Mouse (Mus musculus) frontal cortex, adult 2 months (tissue): ENCODE measurements around the gene Hist2h2ab. TPM values are rescaled to one million over a fixed set of nuclear protein-coding genes. Genes with fewer than 3 reads are reported as not detected.
A peak's percentile ranks its signal among the peaks of the same experiment; 100 is the strongest.
"Not testable (repeated sequence)": the region's sequence is repeated elsewhere in the genome, so short reads cannot be mapped to it uniquely, and the experiment has no call there.

Experiments used
- DNase-seq, 2 experiments: peaks; one replicate each; pipeline ENCODE4 v3.0.0; 2022; ENCODE audit warnings: low spot score in 1 of 2; ENCODE audit errors: extremely low spot score in 1 of 2
- polyA plus RNA-seq: library from polyadenylated mRNA; depleted of rRNA; stranded (reverse); fragments of >200 nt; gene quantifications from 2 replicates; pipeline ENCODE4 v1.2.3, GENCODE M21; 2012

Hist2h2ab gene
- polyA plus RNA-seq, 1 experiment: 2.0 TPM

DNA sequence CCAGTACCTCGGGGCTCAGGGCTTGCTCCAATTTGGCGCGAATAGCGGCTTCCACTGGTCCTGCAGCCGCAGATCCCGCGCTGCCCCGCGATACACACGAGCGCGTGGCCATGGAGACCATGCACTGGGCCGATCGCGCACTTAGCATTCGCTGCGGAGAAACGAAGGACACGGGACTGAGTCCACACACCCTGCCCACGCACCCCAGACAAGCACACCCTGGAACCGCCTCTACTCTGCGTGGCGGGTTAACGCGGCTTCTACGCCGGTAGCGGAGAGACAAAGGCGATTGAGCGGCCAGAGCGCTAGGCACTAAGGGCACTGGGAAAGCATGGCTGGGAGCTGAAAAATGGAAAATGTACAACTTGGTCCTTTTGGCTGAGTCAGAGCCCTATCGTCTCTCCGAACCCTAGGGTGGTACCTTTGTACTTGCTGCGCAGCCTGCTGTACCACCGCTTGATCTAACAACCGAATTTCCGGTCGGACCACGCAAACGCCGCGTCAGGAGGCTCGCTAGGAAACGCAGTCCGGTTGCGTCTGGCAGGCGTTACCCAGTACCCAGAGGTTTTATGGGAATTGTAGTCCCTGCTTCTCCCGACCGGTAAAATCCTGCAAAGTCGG, 22.4 kb upstream of the Hist2h2ab start:
- DNase-seq: peak; percentile 91 to 95

DNA sequence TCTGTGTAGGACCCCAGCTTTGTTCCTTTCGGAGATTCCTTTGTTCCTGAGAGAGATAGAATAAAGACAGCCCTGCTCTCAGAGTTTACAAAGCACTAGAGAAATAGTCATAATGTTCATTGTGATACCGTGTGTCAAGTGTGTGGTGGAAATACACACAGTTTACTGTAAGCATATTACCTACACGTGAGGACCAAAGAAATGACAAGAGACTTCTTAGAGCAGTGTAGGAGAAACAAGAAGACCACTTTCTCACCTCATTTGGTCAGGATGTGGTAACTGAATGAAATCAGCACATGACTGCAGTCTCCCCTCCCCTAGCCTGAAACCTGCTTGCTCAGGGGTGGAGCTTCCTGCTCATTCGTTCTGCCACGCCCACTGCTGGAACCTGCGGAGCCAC, 21.5 kb upstream of the Hist2h2ab start:
- DNase-seq: no peak

DNA sequence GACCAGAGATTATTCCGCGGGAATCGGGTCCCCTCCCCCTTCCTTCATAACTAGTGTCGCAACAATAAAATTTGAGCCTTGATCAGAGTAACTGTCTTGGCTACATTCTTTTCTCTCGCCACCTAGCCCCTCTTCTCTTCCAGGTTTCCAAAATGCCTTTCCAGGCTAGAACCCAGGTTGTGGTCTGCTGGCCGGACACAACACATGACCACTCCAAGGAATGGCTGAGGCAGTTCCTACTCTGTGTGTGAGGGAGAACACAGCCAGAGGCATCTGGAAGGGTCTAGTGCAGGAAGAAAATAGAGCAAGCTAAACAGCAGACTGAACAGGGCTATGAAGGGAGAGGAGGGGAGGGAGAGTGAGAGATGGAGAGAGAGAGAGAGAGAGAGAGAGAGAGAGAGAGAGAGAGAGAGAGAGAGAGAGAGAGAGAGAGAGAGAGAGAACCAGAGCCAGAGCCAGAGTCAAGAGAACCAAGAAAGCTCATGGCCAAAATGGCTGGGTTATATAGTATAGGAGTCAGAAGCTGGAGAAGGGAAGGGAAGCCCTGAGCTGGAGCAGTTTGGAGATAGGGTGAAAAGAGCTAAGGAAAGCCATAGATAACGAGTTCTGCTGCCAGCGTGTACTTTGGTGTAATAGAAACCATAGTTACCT, 20.9 kb upstream of the Hist2h2ab start:
- DNase-seq: not testable (repeated sequence)

DNA sequence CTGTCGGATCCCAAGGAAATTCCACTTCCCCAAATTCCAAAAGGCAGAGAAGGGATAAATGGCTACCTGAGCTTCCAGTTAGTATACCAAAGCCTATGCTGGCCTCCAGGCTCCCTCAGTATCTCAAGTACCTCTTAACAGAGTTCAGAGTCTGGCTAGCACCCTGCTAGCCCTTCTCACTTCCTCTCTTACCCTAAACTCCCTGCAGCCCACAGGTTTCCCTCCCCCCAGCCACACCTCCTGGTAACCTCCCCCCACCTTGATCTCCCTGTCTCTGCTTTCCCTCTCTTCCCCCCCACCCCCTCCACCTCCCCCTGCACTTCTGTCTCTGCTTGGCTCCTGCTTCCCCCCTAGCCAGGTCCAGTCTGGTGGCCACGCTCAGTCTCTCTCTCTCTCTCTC, 19.9 kb upstream of the Hist2h2ab start:
- no peak for DNase-seq

DNA sequence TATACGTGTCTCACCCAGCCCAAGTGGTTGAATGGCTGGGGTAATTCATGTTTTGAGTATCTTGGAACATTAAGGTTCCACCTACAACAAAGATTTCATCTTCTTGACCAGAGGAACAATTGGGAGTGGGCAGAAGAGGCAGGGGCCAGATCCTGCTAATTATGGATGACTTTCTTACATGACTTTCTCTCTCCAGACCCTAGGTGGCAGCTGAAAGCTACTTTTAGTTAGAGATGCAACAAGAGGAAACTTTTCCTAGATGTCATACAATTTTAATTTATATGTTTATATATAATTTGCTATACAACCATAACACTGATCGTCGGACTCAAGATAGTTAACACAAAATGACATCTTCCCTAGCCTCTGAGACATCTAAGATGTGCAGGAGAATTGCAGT, 11.8 kb upstream of the Hist2h2ab start:
- no peak for DNase-seq

DNA sequence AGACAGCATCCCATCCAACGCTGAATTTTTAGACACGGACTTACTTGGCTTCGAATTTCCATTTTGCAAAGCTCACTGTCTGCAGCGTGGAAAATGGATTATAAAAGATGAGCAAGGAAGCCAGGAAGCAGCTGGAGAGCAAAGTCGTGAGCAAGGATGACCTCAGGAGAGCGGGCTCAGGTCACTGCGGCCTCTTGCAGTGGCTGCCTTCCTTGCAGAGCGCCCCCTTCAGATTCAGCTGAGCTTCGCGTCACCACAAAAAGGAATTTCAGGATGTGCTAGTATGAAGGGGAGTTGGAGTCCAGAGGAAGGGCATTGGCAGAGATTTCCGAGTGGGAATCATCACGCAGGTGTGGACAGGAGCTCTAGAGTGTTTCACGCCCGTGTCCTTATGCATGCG, 10.4 kb upstream of the Hist2h2ab start:
- DNase-seq: no peak

DNA sequence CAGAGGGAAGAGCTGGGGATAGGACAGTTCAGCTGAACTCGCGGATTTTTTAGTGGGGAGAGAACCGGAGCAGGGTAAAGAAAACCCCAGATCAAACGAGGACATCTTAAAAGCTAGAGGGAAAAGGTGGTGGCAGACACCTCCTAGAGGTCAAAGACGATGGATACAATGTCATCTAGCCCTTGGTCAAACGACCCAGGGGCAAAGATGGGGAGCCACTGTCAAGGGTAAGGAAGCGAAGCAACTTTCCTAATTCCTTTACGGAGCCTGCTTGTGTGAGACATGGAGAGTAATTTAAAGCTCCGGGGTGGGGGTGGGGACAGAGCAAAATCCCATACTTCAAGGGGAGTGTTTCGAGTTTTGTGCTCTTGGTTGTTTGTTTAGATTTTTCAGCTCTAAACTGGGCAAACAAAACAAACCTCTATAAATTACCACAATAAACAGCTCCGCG, 449 bp upstream of the Hist2h2ab start:
- no peak for DNase-seq

DNA sequence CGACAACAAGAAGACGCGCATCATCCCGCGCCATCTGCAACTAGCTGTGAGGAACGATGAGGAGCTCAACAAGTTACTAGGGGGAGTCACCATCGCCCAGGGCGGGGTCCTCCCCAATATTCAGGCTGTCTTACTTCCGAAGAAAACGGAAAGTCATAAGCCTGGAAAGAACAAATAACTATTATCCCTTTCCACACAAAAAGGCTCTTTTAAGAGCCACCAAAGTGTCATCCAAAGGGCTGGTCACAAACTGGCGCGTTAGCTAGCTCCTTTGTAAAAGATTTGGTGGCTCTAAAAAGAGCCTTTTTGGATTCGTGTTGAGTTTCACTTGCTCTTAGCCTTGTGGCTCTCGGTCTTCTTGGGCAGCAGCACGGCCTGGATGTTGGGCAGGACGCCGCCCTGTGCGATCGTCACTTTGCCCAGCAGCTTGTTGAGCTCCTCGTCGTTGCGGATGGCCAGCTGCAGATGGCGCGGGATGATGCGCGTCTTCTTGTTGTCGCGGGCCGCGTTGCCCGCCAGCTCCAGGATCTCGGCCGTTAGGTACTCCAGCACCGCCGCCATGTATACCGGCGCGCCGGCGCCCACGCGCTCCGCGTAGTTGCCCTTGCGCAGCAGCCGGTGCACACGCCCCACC, 583 bp downstream of the Hist2h2ab start:
- not testable (repeated sequence) for DNase-seq

DNA sequence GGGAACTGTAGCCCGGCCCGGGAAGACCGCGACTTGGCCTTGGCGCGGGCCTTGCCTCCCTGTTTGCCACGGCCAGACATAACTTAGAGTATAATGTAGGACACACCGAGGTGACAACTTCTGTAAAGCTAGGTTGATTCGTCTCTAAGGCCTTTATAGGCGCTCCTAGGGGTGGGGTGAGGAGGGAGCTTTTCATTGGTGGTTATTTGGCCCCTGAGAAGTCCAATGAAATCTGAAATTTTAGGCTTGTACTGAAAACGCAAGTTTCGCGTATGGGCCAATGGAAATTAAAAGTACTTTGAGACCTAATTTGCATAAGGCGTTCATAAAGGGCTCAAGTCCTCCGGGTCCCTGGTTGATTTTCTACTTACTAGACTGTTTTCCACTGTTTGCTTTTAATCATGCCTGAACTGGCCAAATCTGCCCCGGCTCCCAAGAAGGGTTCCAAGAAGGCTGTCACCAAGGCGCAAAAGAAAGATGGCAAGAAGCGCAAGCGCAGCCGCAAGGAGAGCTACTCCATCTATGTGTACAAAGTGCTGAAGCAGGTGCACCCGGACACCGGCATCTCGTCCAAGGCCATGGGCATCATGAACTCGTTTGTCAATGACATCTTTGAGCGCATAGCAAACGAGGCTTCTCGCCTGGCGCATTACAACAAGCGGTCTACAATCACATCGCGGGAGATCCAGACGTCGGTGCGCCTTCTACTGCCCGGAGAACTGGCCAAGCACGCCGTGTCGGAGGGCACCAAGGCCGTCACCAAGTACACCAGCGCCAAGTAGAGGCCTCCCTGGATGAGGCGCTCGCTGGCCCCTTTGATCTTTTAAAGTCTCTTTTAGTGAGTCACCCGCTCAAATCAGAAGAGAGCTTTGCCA, 1.3 kb downstream of the Hist2h2ab start, which contains the start of the genes Hist2h2ac and Hist2h2be:
TSS of gene Hist2h2ac (minus strand) at position 116 of the 875 bp plus-strand sequence.
TSS of gene Hist2h2be (plus strand) at position 355 of the 875 bp plus-strand sequence.
- DNase-seq: peak; percentile 88 to 92

DNA sequence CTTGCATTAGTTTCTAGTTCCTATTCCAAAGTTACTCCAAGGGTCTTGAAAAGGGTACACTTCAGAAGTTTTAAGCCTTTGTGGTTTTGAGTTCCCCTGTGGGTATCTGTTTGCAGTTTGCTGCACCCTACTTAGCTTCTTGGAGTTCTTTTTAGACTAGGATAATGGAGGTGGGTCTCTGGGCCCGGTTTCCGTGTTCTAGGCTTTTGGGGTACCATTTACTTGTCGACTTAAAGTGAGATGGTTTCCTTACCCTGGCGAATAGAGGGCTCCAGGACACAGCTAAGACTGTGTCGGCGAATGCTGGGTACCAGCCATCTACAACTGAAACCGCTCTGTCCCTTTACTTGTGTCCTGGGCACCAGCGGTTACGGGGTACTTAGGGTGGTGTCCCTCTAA, 2.0 kb downstream of the Hist2h2ab start:
- DNase-seq: no peak

DNA sequence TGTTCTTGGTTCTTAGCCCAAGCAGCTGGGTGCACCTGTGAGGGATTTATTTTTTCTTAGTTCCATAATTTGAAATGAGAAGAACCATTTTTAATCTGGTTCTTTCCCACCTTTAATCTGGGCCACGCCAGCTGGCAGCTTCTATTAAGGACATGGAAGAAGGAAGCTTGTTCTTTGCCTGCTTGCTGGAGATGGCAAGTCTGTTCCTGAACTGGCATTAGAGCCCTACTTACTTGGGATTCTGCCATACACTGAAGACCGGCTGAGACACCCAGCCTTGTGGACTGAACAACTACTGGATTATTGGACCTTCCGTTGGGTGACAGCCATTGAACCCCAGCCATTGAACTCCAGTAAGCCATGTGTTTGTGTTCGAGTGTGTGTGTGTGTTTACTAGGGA, 3.1 kb downstream of the Hist2h2ab start:
- DNase-seq: no peak

DNA sequence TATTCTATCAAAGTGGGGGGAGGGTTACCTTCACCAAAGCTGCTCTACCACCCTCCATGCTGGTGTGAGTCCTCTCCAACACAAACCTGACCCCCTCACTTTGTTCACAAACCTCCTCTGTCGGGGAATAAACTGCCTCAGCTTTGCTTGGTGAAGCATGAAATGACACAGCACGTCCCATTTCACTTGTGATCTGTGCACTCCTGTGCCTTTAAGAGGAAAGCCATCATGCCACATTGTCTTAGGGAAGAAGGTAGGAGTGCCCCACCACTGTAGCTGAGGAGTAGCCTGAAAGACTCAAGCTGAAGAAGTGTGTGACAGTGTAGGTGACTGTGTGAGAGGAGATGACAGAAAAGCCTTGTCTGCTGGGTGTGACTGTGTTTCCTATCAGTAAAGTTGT, 5.8 kb downstream of the Hist2h2ab start:
- no peak for DNase-seq

DNA sequence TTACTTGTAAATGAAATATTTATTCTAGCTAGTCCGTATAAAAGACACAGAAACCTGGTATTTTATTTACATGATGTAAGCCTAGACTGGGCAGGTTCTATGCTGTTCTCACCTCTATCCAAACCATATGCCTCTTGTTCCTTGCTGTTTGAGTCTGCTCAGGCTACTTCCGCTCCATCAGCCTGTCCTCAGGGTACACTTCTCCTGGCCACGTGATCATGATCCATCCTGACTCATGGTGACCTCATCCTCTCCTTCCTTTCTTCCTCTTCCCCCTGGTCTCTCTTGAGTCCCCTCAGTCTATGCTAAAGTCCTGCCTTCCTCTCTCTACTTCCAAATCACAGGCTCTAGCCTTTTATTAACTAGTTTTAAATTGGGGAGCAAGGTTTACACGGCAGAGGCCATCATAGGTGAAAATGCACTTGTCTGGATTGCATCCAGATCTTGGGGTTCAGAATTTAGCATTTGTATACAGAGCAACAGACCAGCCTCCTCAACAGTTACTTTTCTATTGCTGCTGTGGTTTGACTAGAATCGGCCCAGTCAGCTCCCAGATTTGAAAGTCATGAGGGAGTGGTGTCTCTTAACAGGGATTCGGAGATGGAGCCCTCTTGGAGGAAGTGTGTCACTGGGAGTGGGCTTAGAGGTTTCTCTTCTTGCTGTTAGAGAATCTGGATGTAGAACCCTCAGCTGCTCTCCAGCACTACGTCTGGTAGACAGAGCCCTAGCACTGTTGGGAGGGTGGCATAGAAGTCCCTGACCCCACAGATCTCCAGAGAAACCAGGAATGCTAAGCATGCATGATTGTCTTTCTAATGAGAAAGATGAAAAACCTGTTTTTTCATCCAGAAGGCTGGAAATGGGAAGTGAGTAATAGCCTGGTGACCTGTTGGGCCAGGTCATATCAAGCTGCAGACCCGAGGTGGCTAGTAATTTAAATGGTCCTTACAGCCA, 7.3 kb downstream of the Hist2h2ab start:
- DNase-seq: no peak

DNA sequence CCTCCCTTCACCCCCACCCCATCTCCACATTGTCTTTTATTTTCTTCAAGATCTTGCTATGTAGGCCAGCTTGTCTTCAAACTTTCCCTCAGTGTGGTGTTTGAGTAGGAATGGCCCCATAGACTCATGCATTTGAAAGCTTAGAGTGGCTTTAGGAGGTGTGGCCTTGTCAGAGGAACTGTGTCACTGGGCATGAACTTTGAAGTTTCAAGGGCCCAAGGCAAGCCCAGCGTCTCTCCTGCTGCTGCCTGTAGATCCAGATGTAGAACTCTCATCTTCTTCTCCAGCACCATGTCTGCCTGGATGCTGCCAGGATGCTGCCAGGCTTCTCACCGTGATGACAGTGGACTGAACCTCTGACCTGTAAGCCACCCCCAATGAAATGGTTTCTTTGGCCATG, 9.2 kb downstream of the Hist2h2ab start:
- DNase-seq: no peak

DNA sequence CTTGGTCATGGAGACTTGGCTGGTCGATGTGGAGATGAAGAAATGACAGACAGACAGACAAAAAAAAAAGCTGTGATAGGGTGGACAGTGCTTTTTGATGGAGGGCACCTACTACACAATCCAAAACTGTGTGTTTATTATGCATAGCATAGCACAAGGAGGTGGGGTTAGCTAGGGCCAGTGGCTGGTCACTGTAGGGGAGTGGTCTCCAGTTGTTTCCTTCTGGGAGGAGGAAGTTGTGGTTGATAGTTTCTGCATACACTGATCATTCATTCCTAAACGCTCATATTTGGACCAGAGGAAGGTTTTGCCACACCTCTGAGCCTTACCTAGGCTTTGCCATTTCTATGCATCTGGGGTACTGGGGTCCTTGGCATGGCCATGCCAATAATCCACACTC, 10.7 kb downstream of the Hist2h2ab start:
- no peak for DNase-seq

DNA sequence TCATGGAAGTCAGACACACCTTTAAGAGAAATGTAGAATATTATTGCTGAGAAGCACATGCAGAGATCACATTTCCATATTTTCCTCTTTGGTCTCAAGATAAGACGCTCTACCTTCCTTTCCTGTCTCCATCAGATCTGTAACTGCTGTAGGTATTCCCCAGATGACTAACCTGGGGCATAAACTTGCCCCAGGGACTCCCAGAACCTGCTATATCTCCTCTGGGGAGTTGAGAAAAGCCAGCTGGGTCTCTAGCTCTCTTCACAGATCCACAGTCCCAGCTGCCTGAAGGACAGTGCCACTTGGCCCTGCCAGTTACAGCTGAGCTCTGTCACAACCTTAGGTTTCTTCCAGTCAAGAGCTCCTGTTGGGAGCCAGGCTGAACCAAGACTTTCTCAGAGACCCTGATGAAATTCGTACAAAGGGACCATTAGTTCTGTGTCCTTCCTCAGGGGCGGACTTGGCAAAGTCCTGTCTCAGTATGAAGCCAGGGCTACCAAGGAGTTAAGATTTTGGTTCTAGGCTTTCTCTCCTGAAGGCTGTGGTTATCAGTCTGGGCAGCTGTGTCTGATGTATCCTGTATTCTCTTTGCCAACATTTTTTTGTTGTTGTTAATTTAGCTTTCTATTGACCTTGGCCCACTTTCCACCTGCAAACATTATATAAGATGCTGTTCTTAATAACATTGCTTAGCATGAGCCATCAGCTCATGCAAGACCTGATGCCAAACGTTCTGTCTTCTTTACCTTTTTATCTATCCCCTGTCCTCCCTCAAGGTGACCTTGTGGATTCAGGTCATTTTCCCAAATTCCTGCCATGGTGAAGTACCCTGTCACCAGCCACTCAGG, 11.5 kb downstream of the Hist2h2ab start:
- no peak for DNase-seq

DNA sequence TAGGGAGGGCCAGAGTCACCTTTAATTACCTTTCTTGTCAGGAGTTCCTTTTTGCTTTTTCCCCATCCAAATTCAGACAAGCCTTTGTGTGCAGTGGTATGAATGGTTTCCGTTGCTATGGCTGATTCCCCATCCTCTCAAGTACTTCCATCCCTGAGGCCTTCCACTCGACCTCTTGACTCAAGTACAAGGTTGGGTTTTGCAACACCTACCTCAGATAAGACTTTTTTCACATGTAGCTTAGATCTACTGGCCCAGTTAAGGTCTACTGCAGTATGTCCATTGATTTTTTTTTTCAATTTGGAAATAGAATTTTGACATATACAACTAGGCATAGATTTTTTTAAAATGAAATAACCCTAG, 12.1 kb downstream of the Hist2h2ab start:
- no peak for DNase-seq

DNA sequence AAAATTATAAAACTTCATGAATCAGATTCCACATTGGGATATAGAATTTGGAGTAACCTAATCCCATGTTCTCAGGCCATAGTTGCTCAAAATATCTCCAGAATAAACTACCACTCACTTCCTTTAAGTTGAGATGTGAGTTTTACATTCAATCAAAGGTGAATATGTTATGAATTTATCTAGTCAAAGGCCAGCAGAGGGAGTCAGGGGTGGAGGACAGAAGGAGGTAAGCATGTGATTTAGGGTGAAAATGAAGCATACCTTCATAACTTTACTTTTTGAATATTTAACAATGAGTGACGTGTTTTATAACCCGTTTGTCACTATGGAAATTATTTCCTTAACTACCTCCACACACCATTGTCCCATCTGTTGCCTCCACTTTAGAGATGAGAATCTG, 15.2 kb downstream of the Hist2h2ab start:
- DNase-seq: no peak

DNA sequence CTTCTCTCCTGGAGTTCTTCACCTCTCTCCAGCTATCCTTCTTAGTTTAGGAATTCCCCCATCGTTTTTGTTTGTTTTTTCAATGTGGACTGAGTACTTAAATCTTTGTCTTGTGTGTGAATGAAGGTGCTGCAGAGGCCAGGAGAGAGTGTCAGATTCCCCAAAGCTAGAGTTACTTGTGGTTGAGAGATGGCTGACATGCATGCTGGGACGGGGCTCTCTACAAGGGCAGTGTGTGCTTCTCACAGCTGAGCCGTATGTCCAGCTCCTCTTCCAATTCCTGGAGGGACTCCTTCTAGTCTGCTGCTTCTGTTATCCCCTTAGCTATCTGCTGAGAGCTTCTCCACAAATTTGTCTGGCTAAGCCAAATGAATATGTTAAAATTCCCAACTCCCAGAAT, 16.2 kb downstream of the Hist2h2ab start:
- no peak for DNase-seq
